Mouse (Mus musculus) heart, postnatal 10 days (tissue): ENCODE measurements around the gene Srf. TPM values are rescaled to one million over a fixed set of nuclear protein-coding genes. Genes with fewer than 3 reads are reported as not detected.

Source experiments
- DNase-seq, 2 experiments: peaks; one replicate each; pipeline ENCODE4 v3.0.0; 2021
- intact Hi-C: fragments of 180-260 bp; cut with DNase I; formaldehyde crosslinking; loops from one replicate; pipeline ENCODE4 v1.15.1; 2025
- microRNA-seq, 2 experiments: library from miRNA; unstranded; fragments of <30 nt; microRNA quantifications; one replicate each; pipeline ENCODE4 v1.2.0; 2022
- total RNA-seq, 2 experiments: library from RNA; stranded (reverse); gene quantifications; 2 replicates each; pipeline ENCODE4 v1.2.3; 2021

Gene Srf
- total RNA-seq, 2 experiments from 2014 or later = 129 to 134 TPM

DNA sequence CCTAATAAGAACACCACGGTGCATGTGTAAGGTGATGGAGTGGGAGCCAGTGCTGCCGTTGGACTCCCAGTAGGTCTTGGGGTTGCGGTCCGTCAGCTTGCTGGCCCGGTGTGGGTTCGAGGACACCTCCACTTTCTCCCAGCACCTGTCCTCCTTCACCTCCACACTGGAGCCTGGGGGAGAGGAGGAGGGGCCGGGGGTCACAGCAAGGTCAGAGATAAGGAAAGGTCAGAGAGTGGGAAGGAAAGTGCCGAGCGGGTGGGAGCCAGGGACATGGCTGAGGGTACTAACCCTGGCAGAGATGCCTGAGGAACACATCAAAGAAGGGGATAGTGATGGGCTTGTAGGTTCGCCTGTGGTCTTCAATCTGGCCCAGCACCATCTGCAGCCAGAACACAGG is 30.9 kb downstream of the Srf start:
- DNase-seq = no peak

DNA sequence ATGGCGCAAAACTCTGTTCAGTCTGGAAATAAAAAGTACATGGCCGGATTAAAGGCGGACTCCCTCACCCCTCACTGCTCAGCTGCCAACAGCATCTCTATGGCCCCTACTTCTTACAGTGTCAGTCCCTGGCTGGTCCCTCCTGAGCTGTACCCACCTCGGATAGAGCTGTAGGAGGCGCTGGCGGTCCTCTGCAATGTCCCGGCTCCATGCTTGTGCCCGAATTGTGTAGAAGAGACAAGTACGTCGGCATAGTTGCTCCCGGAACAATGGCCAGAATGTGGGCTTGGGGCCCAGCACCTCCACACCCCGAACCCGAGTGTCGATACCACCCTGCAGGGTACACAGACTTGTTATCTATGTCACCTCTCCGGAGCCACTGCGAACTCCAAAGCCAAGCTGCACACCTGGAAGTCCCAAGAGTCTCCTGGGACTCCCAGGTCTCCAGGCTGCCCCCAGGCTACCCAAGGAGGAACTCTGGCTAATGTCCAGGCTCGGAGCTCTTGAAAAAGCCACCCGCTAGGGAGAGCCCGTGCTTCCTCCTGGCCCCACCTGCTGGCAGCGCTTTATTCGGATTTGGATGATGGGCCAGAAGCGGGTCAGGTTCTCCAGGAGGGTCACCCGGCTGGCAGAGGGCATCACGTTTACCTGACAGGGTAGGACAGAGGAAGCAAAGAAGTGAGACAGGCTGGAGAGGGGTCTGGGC is 33.9 kb downstream of the Srf start:
- DNase-seq = no peak
- intact Hi-C loops = loop anchor here (5.0 kb wide), 1 partner anchor 205 kb away; the partner anchor contains the start of gene Gnmt

More for the DNA sequence above, 30.9 kb downstream of the Srf start:
- intact Hi-C loops = loop anchor here (1.0 to 5.0 kb wide), 3 partner anchors 64 to 192 kb away; no protein-coding TSS in a partner anchor

DNA sequence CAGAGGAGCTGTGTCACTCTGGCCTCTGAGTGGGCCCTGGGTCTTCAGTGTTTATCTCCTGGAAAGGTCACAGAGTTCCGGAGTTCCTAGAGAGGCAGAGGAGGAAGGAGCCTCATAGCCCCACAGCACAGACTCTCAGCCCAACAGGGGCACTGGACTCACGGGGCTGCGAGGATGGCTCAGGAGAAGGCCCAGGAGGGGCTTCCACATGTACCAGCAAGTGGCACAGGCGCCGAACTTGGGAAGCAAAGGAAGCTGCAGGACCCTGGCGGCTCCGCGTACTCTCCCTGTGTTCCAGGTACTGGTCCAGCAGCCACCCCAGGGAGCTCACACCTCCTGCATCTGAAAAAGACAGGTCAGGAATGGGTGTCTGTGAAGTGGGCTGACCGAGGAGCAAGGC is 34.8 kb downstream of the Srf start:
- DNase-seq = no peak
- intact Hi-C loops = loop anchor here (5.0 kb wide), 1 partner anchor 206 kb away; the partner anchor contains the start of gene Gnmt

DNA sequence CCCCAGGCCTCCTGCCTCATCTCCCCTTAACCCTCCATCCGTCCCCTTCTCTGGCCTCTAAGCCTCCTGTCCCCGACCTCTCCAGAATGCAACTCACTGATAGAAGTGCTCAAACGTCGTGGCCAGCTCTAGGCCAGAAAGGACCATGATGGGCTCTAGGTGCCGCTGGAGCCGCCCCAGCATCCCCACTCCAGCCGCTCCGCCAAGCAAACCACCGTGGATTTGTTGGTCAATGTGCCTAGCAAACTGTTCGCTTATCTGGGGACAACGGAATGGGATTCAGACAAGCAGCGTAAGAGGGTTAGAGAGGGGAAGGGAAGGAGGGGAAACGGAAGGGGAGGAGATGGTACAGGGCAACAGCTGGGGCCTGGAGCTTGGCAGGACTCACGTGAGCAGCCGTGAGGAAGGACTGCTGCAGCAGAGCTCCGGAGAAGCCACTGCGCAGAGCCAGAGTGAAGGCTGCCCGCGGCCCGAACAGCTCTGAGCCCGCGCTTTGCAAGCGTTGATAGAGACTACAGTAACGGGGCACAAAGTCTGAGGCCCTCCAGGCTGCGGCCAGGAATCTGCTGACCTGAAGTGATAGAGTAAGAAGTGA is 35.5 kb downstream of the Srf start:
- intact Hi-C loops = loop anchor here (5.0 kb wide), 1 partner anchor 207 kb away; the partner anchor contains the start of gene Gnmt
- no peak for DNase-seq

DNA sequence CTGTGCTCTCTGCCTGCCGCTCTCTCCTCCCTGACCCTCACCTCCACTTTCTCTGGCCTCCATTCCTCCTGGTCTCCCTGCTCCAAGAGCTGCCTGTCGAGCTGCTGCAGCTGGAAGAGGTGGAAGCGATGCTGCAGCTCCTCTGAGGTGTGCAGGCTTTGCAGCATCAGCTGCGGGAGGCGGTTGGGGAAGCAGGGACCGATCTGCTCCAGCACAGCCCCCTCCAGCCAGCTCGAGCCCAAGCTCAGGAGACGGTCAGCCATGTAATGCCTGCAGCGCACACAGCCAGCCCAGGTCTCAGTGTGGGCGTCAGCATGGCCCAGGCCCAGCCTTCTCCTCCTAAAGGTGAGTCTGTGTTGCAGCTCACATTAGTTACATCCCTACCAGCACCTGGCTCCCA is 36.0 kb downstream of the Srf start:
- no peak for DNase-seq
- intact Hi-C loops = loop anchor here (5.0 kb wide), 1 partner anchor 207 kb away; the partner anchor contains the start of gene Gnmt

DNA sequence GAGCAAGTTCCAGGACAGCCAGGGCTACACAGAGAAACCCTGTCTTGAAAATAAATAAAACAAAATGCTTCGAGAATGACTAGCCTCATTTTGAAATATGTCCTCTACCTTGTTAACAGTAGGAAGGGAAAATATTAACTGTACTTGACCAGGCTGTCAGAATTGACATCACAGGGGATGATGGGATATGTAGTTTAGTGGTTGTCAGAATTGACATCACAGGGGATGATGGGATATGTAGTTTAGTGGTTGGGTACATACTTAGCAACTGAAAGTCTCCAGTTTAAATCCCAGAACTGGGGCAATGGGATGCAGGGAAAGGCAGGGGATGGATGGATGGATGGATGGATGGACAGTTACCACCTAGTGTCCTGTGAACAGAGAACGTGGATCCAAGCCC is 42.6 kb downstream of the Srf start:
- no peak for DNase-seq
- intact Hi-C loops = no loop called here

DNA sequence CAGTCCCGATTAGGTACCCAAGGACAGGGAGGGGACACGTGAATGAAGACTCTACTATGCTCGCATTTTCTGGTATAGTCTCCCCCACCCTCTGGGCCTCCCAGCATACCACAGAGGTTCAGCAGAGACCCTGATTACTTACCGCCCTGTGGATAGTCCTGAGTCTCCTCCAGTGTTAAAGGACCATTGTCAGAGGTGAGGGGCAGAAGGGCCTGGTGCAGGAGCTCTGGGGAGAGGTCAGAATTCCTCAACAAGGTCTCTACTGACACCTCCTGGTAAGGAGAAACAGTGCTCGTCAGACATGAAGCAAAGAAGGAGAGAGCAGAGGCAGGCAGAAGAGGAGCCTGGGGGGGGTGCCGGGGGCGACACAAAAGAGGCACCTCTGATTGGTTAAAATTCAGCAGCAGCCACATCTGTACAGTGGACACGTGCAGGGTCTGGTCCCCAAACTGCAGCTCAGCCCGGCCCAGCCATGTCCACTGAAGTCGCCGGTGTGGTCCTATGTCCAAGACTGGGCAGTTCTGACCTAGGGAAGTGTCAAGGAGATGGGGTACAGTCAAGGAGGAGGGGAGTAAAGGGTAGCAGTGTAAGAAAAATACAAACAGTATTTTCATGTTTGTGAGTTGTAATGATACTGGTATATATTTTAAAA is 44.8 kb downstream of the Srf start:
- DNase-seq = peak; percentile 38 to 59
- intact Hi-C loops = loop anchor here (1.0 kb wide), 1 partner anchor 75 kb away; no protein-coding TSS in a partner anchor

DNA sequence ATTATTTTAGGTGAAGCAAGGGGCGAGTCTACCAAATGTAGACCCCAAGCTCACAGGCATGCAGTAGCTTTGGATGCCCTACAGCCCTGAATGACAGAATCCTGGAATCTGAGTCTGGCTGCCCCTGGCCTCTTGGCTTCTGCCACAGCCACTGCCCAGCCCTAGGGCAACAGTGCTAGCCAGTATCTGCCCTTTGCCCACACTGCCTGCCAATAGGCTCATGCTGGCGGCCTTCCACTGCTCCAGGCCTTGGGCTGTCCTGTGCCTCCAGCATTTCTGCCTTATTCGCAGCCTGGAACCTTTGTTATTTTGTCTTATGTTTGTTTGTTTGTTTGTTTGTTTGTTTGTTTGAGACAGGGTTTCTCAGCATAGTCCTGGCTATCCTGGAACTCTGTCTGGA is 50.4 kb downstream of the Srf start:
- intact Hi-C loops = no loop called here

DNA sequence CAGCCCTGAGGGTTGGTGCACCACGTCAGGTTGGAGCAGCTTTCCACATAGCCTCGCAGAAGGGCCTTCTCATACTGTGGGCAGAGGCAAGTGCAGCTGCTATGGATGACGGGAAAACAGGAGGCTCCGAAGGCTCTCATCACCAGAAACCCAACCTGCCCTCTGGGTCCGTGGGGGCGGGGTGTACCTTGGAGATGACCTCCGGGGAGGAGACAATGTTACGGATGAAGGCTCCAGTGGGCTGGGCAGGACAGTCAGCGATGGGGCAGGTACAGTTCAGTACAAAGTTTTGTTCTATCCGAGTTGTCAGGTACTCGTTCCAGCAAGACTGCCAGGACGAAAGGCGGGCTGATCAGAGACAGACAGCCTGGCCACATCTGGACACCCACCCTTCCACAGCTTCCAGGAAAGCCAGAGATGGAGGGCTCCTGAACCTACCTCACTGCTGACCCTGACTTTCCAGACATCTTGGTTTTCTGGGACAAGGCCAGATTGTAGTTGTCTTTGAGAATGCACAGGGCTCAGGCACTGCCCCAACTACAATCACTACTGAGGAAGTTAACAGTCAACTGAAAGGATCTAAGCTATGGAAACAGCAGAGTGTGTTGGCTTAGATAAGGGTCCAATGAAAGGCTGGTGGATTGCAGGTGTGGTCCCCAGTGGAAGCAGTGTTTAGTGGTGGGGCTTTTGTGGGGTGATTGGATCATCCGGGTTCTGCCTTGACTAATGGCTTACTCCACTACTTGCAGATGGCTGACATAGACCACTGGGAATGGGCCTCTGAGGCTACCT is 51.9 kb downstream of the Srf start:
- no peak for DNase-seq
- intact Hi-C loops = no loop called here

More for the DNA sequence above, 50.4 kb downstream of the Srf start:
- no peak for DNase-seq

DNA sequence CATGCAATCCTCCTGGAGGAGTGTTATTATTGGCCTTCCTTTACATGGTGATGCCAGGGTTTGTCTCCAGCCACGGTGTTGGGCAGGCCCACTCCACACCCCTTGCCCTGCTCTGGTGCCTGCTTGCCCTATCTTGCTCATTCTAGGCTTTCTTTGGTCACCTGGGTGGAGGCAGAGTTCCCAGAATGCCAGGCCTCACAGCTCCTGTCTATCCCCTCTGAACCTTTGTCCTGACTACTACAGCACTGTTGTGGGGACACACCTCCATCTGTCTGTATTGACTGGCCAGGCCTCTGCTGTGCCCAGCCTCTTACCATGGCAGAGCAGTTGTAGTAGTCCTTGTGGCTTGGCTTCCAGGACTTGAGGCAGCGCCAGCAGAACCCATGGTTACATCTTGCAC is 53.2 kb downstream of the Srf start:
- no peak for DNase-seq
- intact Hi-C loops = no loop called here

Small RNA genes within 50 kb of the gene (microRNA-seq; reads per million reads assigned to microRNA genes)
- gene Mir6976 = 1.2 to 3.1 reads per million in 2 experiments

Other genes starting within 250 kb of the Srf start
- 1 to 10 TPM; 5.4 to 6.1 TPM for gene Abcc10, start 227.8 kb downstream of the Srf start, total RNA-seq
- 10 to 100 TPM; 22.5 to 25.3 TPM for gene Zfp318, start 172.4 kb downstream of the Srf start, total RNA-seq
- under 1 TPM in 1 of 2 experiments, not detected in 1; 0.26 TPM for gene Crip3, start 127.2 kb downstream of the Srf start, total RNA-seq
- not detected for gene Slc22a7, start 117.7 kb downstream of the Srf start, total RNA-seq
- gene Ttbk1, start 68.5 kb downstream of the Srf start, total RNA-seq = under 1 TPM; 0.40 to 0.48 TPM
- gene Dnph1, start 59.5 kb downstream of the Srf start, total RNA-seq = 1 to 10 TPM; 3.7 to 4.0 TPM
- gene Cul9, start 9.8 kb downstream of the Srf start, total RNA-seq = 10 to 100 TPM; 13.8 to 18.8 TPM
- 10 to 100 TPM; 19.5 to 22.3 TPM for gene Ptk7, start 73.3 kb upstream of the Srf start, total RNA-seq
- 10 to 100 TPM; 23.8 to 28.2 TPM for gene Klc4, start 89.8 kb upstream of the Srf start, total RNA-seq
- gene Mrpl2, start 90.1 kb upstream of the Srf start, total RNA-seq = 100 to 1,000 TPM; 117 to 122 TPM
- 10 to 100 TPM; 56.1 to 62.2 TPM for gene Cul7, start 94.2 kb upstream of the Srf start, total RNA-seq
- gene Rrp36, start 118.2 kb upstream of the Srf start, total RNA-seq = 10 to 100 TPM; 12.9 to 19.0 TPM
- 10 to 100 TPM; 62.3 to 67.2 TPM for gene Mea1, start 122.6 kb upstream of the Srf start, total RNA-seq
- gene Klhdc3, start 124.7 kb upstream of the Srf start, total RNA-seq = 100 to 1,000 TPM; 152 to 160 TPM
- 10 to 100 TPM; 36.5 to 38.5 TPM for gene Ppp2r5d, start 148.9 kb upstream of the Srf start, total RNA-seq
- 10 to 100 TPM; 18.9 to 19.9 TPM for gene Pex6, start 155.3 kb upstream of the Srf start, total RNA-seq
- gene Gnmt, start 173.0 kb upstream of the Srf start, total RNA-seq = under 1 TPM; 0.32 to 0.93 TPM
- 10 to 100 TPM; 23.9 to 25.8 TPM for gene Cnpy3, start 196.0 kb upstream of the Srf start, total RNA-seq
- not detected for gene Ptcra, start 207.5 kb upstream of the Srf start, total RNA-seq
- 10 to 100 TPM; 26.8 to 28.2 TPM for gene 2310039H08Rik, start 216.5 kb upstream of the Srf start, total RNA-seq
- 10 to 100 TPM; 58.6 to 69.7 TPM for gene Rpl7l1, start 226.5 kb upstream of the Srf start, total RNA-seq